Mouse (Mus musculus) myocyte (in vitro differentiated cells): ENCODE measurements at regions not wholly inside any gene's neighbourhood (a gene's known extent, or its start where the extent isn't known, plus 50 kb on each side); places are given as distances from the start of the nearest gene placed in this dataset.

Experiments
- CEBPB ChIP-seq: IDR thresholded peaks from 2 replicates; pipeline ENCODE4 v1.6.1; 2011; ENCODE audit warnings: mild to moderate bottlenecking, moderate library complexity; ENCODE audit not compliant: poor library complexity, insufficient read depth, severe bottlenecking
- E2F4 ChIP-seq: IDR thresholded peaks from one replicate; pipeline ENCODE4 v1.6.1; 2011; ENCODE audit warnings: mild to moderate bottlenecking, control low read depth, moderate library complexity; ENCODE audit not compliant: insufficient read depth
- MAX ChIP-seq: IDR thresholded peaks from one replicate; pipeline ENCODE4 v1.6.1; 2011; ENCODE audit warnings: low read depth, mild to moderate bottlenecking, control low read depth
- MYOD1 ChIP-seq, 3 experiments: IDR thresholded peaks; one replicate each; pipeline ENCODE4 v1.6.1; 2011; ENCODE audit warnings: control low read depth in 2 of 3, low read depth in 2 of 3, mild to moderate bottlenecking in 2 of 3, moderate library complexity in 1 of 3; ENCODE audit not compliant: insufficient read length in 2 of 3, control insufficient read depth in 1 of 3
- MYOG ChIP-seq, 3 experiments: IDR thresholded peaks; one replicate each; pipeline ENCODE4 v1.6.1; 2011; ENCODE audit warnings: control low read depth in 2 of 3, low read depth in 2 of 3, mild to moderate bottlenecking in 2 of 3; ENCODE audit not compliant: insufficient read length in 2 of 3, control insufficient read depth in 1 of 3, insufficient read depth in 1 of 3
- POLR2A ChIP-seq: IDR thresholded peaks from one replicate; pipeline ENCODE4 v1.6.1; 2011; ENCODE audit warnings: low read depth, mild to moderate bottlenecking, control low read depth, moderate library complexity; ENCODE audit not compliant: insufficient read length
- POLR2AphosphoS2 ChIP-seq: IDR thresholded peaks from one replicate; pipeline ENCODE4 v1.6.1; 2011; ENCODE audit warnings: low read depth, control low read depth; ENCODE audit not compliant: insufficient read length
- REST ChIP-seq: IDR thresholded peaks from one replicate; pipeline ENCODE4 v1.6.1; 2011; ENCODE audit warnings: mild to moderate bottlenecking, control low read depth, moderate library complexity; ENCODE audit not compliant: insufficient read depth, insufficient read length
- SRF ChIP-seq: IDR thresholded peaks from one replicate; pipeline ENCODE4 v1.6.1; 2011; ENCODE audit warnings: low read depth; ENCODE audit not compliant: control insufficient read depth, insufficient read length
- TCF12 ChIP-seq: IDR thresholded peaks from one replicate; pipeline ENCODE4 v1.6.1; 2011; ENCODE audit warnings: mild to moderate bottlenecking, control low read depth; ENCODE audit not compliant: poor library complexity, insufficient read depth, severe bottlenecking
- TCF3 ChIP-seq: IDR thresholded peaks from one replicate; pipeline ENCODE4 v1.6.1; 2011; ENCODE audit warnings: low read depth, control low read depth; ENCODE audit not compliant: insufficient read length
- USF1 ChIP-seq: IDR thresholded peaks from one replicate; pipeline ENCODE4 v1.6.1; 2011; ENCODE audit warnings: low read depth, mild to moderate bottlenecking, control low read depth, moderate library complexity

GRCm38 (mm10) chr10:56840732-56841131 is 463.6 kb downstream of the Gja1 start:
- TF ChIP-seq POLR2A = no peak
- no peak for TF ChIP-seq MYOD1 (IDR thresholded peaks at IDR 0.05; ENCODE audit: control insufficient read depth in 1 of 3, insufficient read length in 2 of 3, low read depth in 2 of 3)
- no peak for TF ChIP-seq TCF12
- TF ChIP-seq CEBPB = no peak
- no peak for TF ChIP-seq TCF3
- TF ChIP-seq MAX = no peak
- no peak for TF ChIP-seq POLR2AphosphoS2
- TF ChIP-seq USF1 = no peak
- TF ChIP-seq E2F4 = no peak
- TF ChIP-seq MYOG (IDR thresholded peaks at IDR 0.05; ENCODE audit: control insufficient read depth in 1 of 3, insufficient read depth in 1 of 3, insufficient read length in 2 of 3, low read depth in 2 of 3) = no peak
- TF ChIP-seq SRF = no peak
- no peak for TF ChIP-seq REST
